Mouse (Mus musculus): Measurements from ENCODE around the gene Anks6.

GRCm38 (mm10) chr4:47037321-47037657 is 19.9 kb downstream of the Anks6 start:
- TF ChIP-seq CTCF (IDR thresholded peaks at IDR 0.05; ENCODE audit: borderline replicate concordance, insufficient read depth, low read depth, low read length) (peak; percentile 99), POLR2A (IDR thresholded peaks at IDR 0.05; ENCODE audit: borderline replicate concordance, insufficient read depth, low read length) (no peak)
